Mouse (Mus musculus) hindbrain, embryonic 16.5 days (tissue): ENCODE measurements at regions not wholly inside any gene's neighbourhood (a gene's known extent, or its start where the extent isn't known, plus 50 kb on each side); places are given as distances from the start of the nearest gene placed in this dataset.

ENCODE experiments used
- ATAC-seq: fragments of 200-750 bp; cut with Nextera tagmentation; 2 replicates; pipeline ENCODE4 v1.8.0; 2017; ENCODE audit warnings: moderate TSS enrichment, moderate library complexity
- H3K27ac ChIP-seq: fragments of 300-500 bp; sonication (generic); 2 replicates; pipeline ENCODE4 v1.5.1; 2014; ENCODE audit warnings: low read depth, mild to moderate bottlenecking, control low read depth, low read length, moderate library complexity
- H3K27me3 ChIP-seq: fragments of 300-500 bp; sonication (generic); replicated peaks from 2 replicates; pipeline ENCODE4 v1.6.1; 2014; ENCODE audit warnings: low read length; ENCODE audit not compliant: control insufficient read depth, insufficient read depth
- H3K36me3 ChIP-seq: fragments of 300-500 bp; sonication (generic); 2 replicates; pipeline ENCODE4 v1.6.1; 2014; ENCODE audit warnings: mild to moderate bottlenecking, low read length, moderate library complexity, mixed read lengths; ENCODE audit not compliant: control insufficient read depth, insufficient read depth
- H3K4me1 ChIP-seq: fragments of 300-500 bp; sonication (generic); 2 replicates; pipeline ENCODE4 v1.6.1; 2014; ENCODE audit warnings: low read depth, low read length; ENCODE audit not compliant: control insufficient read depth, insufficient read depth
- H3K4me2 ChIP-seq: fragments of 300-500 bp; sonication (generic); 2 replicates; pipeline ENCODE4 v1.6.1; 2014; ENCODE audit warnings: mild to moderate bottlenecking, low read length, control low read depth, moderate library complexity
- H3K4me3 ChIP-seq: fragments of 300-500 bp; sonication (generic); 2 replicates; pipeline ENCODE4 v1.5.1; 2014; ENCODE audit warnings: mild to moderate bottlenecking, low read length, control low read depth, moderate library complexity
- H3K9ac ChIP-seq: fragments of 300-500 bp; sonication (generic); 2 replicates; pipeline ENCODE4 v1.6.1; 2014; ENCODE audit warnings: low read depth, mild to moderate bottlenecking, control low read depth, low read length, moderate library complexity
- H3K9me3 ChIP-seq: fragments of 300-500 bp; sonication (generic); 2 replicates; pipeline ENCODE4 v1.6.1; 2014; ENCODE audit warnings: mild to moderate bottlenecking, low read length, moderate library complexity; ENCODE audit not compliant: control insufficient read depth
- WGBS: fragments of 180-500 bp; shearing (Covaris S2); extraction: QIAGEN DNeasy Blood & Tissue Kit; methylation state at CpG from one replicate; pipeline ENCODE4 v1.1.7; 2014; 5-methylcytosine and 5-hydroxymethylcytosine counted together

DNA sequence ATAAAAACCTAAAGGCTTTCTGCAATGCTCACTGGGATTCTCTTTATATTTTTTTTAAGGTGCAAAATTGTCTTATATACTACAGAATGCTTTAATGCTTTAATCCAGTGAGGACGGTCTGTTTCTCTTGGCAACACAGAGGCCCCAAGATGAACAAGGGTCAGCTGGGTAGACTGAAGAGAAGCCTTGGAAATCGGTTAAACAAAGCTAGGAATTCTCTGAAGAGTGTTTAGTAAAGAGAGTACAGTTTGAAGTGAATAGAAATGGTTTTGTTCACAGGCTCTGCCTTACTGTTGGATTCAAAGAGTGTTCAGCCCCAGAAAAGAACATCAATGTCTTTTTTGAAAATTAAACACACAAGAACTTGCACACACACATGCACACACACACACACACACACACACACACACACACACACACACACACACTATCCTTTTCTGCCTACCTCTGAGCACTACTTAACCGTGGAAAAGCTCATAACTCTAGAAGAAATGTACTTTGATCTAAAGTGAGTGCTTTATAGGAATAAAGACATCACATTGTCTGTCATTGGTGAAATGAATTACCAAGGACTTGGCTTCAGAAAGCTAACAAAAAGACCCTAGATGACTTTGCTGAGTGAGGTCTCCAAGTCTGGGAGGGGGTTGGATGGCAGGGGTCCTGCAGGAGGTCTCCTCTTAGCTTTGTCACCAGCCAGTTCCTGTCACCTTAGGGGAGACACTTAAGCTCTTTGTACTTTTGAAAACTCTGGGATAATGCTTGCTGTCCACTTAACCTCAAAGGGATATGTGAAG, 201.5 kb downstream of the Cd47 start:
- Histone ChIP-seq H3K4me2 (no peak overlapping the region), H3K9ac (no peak overlapping the region), H3K9me3 (no peaks in the 10 kb centered on the region), H3K27ac (no peak overlapping the region), H3K4me1 (peaks cover 3% of the 10 kb centered on the region; the same call in 1 of the 2 replicates), H3K36me3 (no peaks in the 10 kb centered on the region), H3K4me3 (no peak overlapping the region), H3K27me3 (no peaks in the 10 kb centered on the region)
- WGBS = 23% methylated on average over 3 of the region's 3 CpGs
- peak; percentile 50; the same call in 1 of the 2 replicates for ATAC-seq

DNA sequence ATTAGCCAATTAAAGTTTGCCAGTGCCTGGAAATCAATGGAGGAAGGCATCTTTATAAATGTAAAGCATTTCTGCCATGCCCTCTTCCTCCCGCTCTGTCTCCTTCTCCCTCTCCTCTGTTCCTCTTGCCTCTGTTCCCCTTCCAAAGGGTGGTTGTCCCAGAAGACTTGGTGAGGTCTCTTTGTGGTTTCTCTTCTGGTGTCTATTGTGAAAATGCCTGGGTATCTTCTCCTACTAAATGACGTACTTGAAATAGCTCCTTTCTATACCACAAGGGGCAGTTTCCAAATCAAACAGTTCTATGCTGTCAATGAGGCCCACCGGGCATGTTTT, 202.1 kb downstream of the Cd47 start:
- no peak for ATAC-seq

GRCm38 (mm10) chr16:50009046-50009445, 208.7 kb downstream of the Cd47 start:
- Histone ChIP-seq H3K27me3 (0 out of 2 replicates have a peak, but pooled peaks cover 2% of the 10 kb centered on the region), H3K4me3 (no peak overlapping the region), H3K4me1 (peaks cover 3% of the 10 kb centered on the region), H3K27ac (no peak overlapping the region), H3K4me2 (no peak overlapping the region), H3K36me3 (no peaks in the 10 kb centered on the region), H3K9me3 (no peaks in the 10 kb centered on the region), H3K9ac (no peak overlapping the region)
- WGBS = 78% methylated on average over 3 of the region's 3 CpGs
- ATAC-seq = no peak

More for the DNA sequence above, 202.1 kb downstream of the Cd47 start:
- peaks cover 3% of the 10 kb centered on the region; the same call in 1 of the 2 replicates for H3K4me1 ChIP-seq
- no peaks in the 10 kb centered on the region for H3K27me3 ChIP-seq
- no peak overlapping the region for H3K4me3 ChIP-seq
- H3K27ac ChIP-seq = no peak overlapping the region
- no peaks in the 10 kb centered on the region for H3K9me3 ChIP-seq
- H3K9ac ChIP-seq = no peak overlapping the region
- no peak overlapping the region for H3K4me2 ChIP-seq
- H3K36me3 ChIP-seq = no peaks in the 10 kb centered on the region
- WGBS = 71% methylated on average over 3 of the region's 3 CpGs

DNA sequence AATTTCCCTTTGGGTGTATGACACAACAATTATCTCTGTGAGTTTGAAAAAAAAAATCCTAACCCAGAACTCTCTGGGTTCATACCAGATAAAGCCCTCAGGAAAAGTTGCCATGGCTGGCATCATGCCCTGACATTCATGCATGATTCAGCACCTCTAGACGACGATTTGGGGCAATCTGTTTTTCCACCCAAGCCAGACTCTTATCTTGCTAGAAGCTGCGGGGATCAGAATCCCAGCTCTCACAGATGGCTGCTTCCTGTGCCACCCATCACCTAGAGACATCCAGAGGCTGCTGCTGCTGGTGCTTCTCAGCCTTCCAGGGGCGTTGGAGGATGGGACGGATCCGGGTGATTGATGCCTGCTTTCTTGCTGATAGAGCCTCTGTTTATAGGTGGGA, 209.2 kb downstream of the Cd47 start:
- Histone ChIP-seq H3K36me3 (no peaks in the 10 kb centered on the region), H3K9ac (no peak overlapping the region), H3K4me3 (no peak overlapping the region), H3K27me3 (0 out of 2 replicates have a peak, but pooled peaks cover 2% of the 10 kb centered on the region), H3K27ac (no peak overlapping the region), H3K4me2 (no peak overlapping the region), H3K4me1 (peaks cover 3% of the 10 kb centered on the region), H3K9me3 (no peaks in the 10 kb centered on the region)
- 38% methylated on average over 6 of the region's 6 CpGs for WGBS
- no peak for ATAC-seq

DNA sequence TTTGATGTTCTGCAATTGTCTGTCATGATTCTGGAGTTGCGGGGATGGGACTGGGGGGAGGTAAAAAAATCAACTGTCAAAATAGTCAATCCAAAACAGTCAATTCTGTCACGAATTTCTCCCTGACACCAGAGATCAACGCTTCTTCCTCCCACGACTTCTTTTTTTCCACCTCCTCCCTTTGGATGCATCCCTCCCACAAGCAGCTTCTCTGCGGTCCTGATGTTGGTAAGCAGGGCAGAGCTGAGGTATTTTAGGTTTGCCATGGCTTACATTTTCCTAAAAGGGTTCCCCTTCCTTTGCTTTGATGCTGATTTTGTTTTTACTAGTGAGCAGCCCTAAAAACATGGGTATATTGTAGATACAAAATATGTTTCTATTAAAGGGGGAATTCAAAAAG, 209.7 kb downstream of the Cd47 start:
- ATAC-seq = no peak
- no peaks in the 10 kb centered on the region for H3K36me3 ChIP-seq
- no peak overlapping the region for H3K4me2 ChIP-seq
- H3K9ac ChIP-seq = no peak overlapping the region
- H3K4me1 ChIP-seq = peaks cover 3% of the 10 kb centered on the region
- H3K4me3 ChIP-seq = no peak overlapping the region
- no peaks in the 10 kb centered on the region for H3K9me3 ChIP-seq
- WGBS = 77% methylated on average over 5 of the region's 5 CpGs
- H3K27ac ChIP-seq = no peak overlapping the region
- H3K27me3 ChIP-seq = 0 out of 2 replicates have a peak, but pooled peaks cover 2% of the 10 kb centered on the region

DNA sequence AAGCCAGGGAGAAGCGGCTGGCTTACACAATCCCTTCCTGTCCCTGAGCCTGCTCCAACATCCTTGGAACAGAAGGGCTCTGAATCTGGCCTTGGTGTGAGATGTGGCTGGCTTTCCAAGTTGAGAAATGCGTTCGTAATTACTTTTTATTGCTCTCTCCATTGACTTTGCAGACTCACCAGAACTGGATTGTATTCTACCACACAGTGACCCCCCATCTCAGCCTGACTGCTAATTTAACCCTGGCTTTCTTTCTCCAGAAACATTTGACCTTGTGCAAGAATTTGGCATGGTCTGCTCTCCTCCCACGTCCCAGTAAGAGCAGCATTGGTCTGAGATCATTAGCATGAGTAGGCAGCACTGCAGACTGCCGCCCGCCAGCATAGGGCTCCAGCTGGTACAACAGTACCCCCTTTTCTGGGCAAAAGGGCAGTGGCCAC, 210.2 kb downstream of the Cd47 start:
- H3K27me3 ChIP-seq = 0 out of 2 replicates have a peak, but pooled peaks cover 2% of the 10 kb centered on the region
- no peak overlapping the region for H3K4me3 ChIP-seq
- H3K4me1 ChIP-seq = peaks cover 3% of the 10 kb centered on the region
- no peak overlapping the region for H3K4me2 ChIP-seq
- H3K27ac ChIP-seq = no peak overlapping the region
- no peaks in the 10 kb centered on the region for H3K36me3 ChIP-seq
- H3K9me3 ChIP-seq = no peaks in the 10 kb centered on the region
- 51% methylated on average over 6 of the region's 6 CpGs for WGBS
- no peak overlapping the region for H3K9ac ChIP-seq
- ATAC-seq = peak; percentile 97

DNA sequence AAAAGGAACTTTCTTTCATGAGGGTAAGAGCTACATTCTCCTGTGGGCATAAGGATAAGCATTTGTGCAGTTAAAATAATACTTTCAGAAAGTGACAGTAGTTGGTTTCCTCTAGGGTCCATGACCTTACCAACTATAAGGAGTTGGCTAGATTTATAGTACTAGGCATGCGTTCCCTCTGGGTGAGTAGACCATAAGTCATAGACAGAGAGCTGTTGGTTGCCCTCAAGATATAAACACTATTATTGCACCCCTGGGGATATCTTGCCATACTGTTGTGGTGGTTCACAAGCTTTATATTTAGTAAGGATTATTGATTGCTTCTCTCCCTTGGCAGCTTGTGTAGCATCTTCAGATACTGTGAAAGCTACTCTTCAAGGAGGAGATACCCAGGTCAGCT, 223.6 kb downstream of the Cd47 start:
- no peak overlapping the region for H3K9ac ChIP-seq
- no peaks in the 10 kb centered on the region for H3K27me3 ChIP-seq
- no peaks in the 10 kb centered on the region for H3K36me3 ChIP-seq
- no peak for ATAC-seq
- no peak overlapping the region for H3K4me2 ChIP-seq
- no peaks in the 10 kb centered on the region; the same call in none of the 2 replicates for H3K4me1 ChIP-seq
- no peaks in the 10 kb centered on the region; the same call in 1 of the 2 replicates for H3K9me3 ChIP-seq
- H3K4me3 ChIP-seq = no peak overlapping the region
- no peak overlapping the region for H3K27ac ChIP-seq
- WGBS = 100% methylated on average over 1 of the region's 1 CpGs

DNA sequence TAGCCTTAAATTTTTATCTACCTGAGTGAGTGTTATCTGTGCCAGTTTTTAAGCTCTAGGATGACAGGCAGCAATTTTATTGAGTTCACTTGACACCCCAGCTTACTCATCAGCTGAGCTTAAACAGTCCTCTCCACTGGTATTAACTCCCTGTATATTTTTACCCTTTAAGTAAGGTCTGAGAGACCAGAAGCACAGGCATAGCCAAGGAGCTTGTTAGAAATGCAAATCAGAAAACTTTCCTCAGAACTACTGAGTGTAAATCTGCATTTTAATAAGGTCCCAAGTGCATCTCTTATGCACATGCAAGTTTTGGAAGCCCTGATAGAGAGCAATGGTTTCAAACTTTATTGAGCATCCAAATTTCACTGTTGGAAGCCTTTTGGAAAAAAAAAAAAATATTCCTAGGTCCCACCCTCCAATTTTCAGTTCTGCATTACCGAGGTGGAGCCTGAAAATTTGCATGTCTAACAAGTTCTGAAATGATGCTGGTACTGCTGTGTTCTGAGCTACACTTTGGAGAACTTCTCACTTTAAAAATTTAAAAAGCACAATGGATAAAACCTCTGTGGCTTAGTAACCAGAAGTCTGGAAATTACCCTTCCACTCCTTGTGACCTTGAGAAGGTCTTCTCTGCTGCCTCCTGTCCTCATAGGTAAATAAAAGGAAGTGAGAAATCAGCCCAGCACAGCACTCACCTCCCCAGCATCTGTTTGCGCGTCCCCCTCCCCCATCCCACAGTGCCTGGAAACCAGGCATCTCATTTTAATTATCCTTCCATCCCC, 226.0 kb downstream of the Cd47 start:
- Histone ChIP-seq H3K27me3 (no peaks in the 10 kb centered on the region), H3K4me1 (no peaks in the 10 kb centered on the region; the same call in none of the 2 replicates), H3K27ac (no peak overlapping the region), H3K4me3 (no peak overlapping the region), H3K4me2 (no peak overlapping the region), H3K9me3 (no peaks in the 10 kb centered on the region; the same call in 1 of the 2 replicates), H3K36me3 (no peaks in the 10 kb centered on the region), H3K9ac (no peak overlapping the region)
- WGBS = 19% methylated on average over 3 of the region's 3 CpGs
- ATAC-seq = 0 out of 2 replicates have a peak, but pooled peaks have one; percentile 52

GRCm38 (mm10) chr16:50027189-50027588, 226.9 kb downstream of the Cd47 start:
- Histone ChIP-seq H3K4me2 (no peak overlapping the region), H3K9me3 (no peaks in the 10 kb centered on the region; the same call in 1 of the 2 replicates), H3K27me3 (no peaks in the 10 kb centered on the region), H3K9ac (no peak overlapping the region), H3K36me3 (no peaks in the 10 kb centered on the region), H3K27ac (no peak overlapping the region), H3K4me3 (no peak overlapping the region), H3K4me1 (no peaks in the 10 kb centered on the region; the same call in none of the 2 replicates)
- no peak for ATAC-seq
- 31% methylated on average over 2 of the region's 2 CpGs for WGBS
